Comparison of ENCODE assay signal across 16 mouse cellular contexts in the genomic region with DNA sequence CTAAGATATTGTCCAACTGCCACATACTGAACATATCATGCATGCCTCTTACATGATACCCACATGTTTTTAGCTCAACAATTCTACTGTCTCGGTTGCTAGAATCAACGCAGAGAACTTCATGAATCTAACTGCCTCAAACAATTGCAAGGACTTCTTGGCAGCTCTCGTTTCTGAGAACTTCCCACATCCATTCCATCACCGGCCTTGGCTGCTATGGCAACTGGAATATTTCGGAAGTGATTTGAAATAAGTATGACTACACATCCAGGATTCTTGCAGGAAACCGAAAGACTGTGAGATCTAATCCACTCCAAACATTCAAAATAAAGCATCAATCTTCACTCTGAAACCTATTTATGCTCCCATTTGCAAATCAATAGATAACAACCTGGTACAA. TPM values are rescaled to one million over a fixed set of nuclear protein-coding genes. Genes with fewer than 3 reads are reported as not detected.
DNase-seq lines count a peak whose midpoint lies in the region; ATAC-seq lines count a peak whose summit lies in the region.
"Had no signal": no experiment of that assay in that cellular context is flagged by ENCODE, and none has a peak within 500 bp of the region (broad histone marks: within the 10 kb centered on the region; RNA-seq: fewer than 3 reads in every experiment).

No protein-coding gene starts in this region.

- no peak overlapping the region for H3K27ac ChIP-seq in hindbrain, embryonic 11.5 days (ENCODE audit: low read depth, low read length)
- H3K27ac ChIP-seq: embryonic facial prominence, embryonic 12.5 days; hindbrain, embryonic 14.5 days; intestine, embryonic 15.5 days; liver, embryonic 15.5 days had no signal

- no peaks in the 10 kb centered on the region for H3K4me1 ChIP-seq in hindbrain, embryonic 11.5 days (replicated peaks; ENCODE audit: control insufficient read depth, insufficient read depth, low read length)
- H3K4me1 ChIP-seq: embryonic facial prominence, embryonic 12.5 days; intestine, embryonic 15.5 days; liver, embryonic 15.5 days had no signal

- H3K36me3 ChIP-seq in hindbrain, embryonic 11.5 days (ENCODE audit: control insufficient read depth, insufficient read depth, low read length) = no peaks in the 10 kb centered on the region
- H3K36me3 ChIP-seq: embryonic facial prominence, embryonic 12.5 days; intestine, embryonic 15.5 days; liver, embryonic 15.5 days had no signal

- no peak overlapping the region for H3K4me3 ChIP-seq in hindbrain, embryonic 11.5 days (ENCODE audit: low read depth, low read length)
- H3K4me3 ChIP-seq: embryonic facial prominence, embryonic 12.5 days; intestine, embryonic 15.5 days; liver, embryonic 15.5 days had no signal

- H3K9me3 ChIP-seq in hindbrain, embryonic 11.5 days (ENCODE audit: control insufficient read depth, low read length) = no peaks in the 10 kb centered on the region
- H3K9me3 ChIP-seq: embryonic facial prominence, embryonic 12.5 days; intestine, embryonic 15.5 days; liver, embryonic 15.5 days had no signal

- H3K27me3 ChIP-seq in hindbrain, embryonic 11.5 days (ENCODE audit: control insufficient read depth, insufficient read depth, low read length) = no peaks in the 10 kb centered on the region
- H3K27me3 ChIP-seq: embryonic facial prominence, embryonic 12.5 days; intestine, embryonic 15.5 days; liver, embryonic 15.5 days had no signal

- ATAC-seq in hindbrain, embryonic 11.5 days (ENCODE audit: low FRiP score) = no peak
- ATAC-seq in megakaryocyte-erythroid progenitor cell, adult 5-6 weeks (replicated peaks; ENCODE audit: low FRiP score, low TSS enrichment, poor library complexity, severe bottlenecking) = no peak
- ATAC-seq: intestine, embryonic 15.5 days had no signal

- no peak overlapping the region for H3K9ac ChIP-seq in hindbrain, embryonic 11.5 days (ENCODE audit: low read depth, low read length)
- H3K9ac ChIP-seq: embryonic facial prominence, embryonic 12.5 days; hindbrain, embryonic 14.5 days; intestine, embryonic 15.5 days; liver, embryonic 15.5 days had no signal

- intact Hi-C loops in left cerebral cortex, postnatal 4 days (cut with DNase I) = no loop called here

- no peak overlapping the region for H3K4me2 ChIP-seq in hindbrain, embryonic 11.5 days (replicated peaks; ENCODE audit: low read depth, low read length)
- H3K4me2 ChIP-seq: embryonic facial prominence, embryonic 12.5 days; heart, embryonic 11.5 days; hindbrain, embryonic 14.5 days; intestine, embryonic 15.5 days; liver, embryonic 15.5 days had no signal

- peak; percentile 12 to 39 for DNase-seq in adrenal gland, postnatal 36 days
- no peak for DNase-seq in adrenal gland, postnatal 25 days
- peak; percentile 51 for DNase-seq in left cerebral cortex, adult 11 months (ENCODE audit: low spot score)
- no peak for DNase-seq in left cerebral cortex, postnatal 4 days
- peak; percentile 49 to 77 for DNase-seq in frontal cortex, postnatal 36 days (ENCODE audit: low spot score in 2 of 2)
- DNase-seq in right cerebral cortex, postnatal 14 days = peak; percentile 25
- DNase-seq in hindbrain, embryonic 11.5 days (ENCODE audit: low spot score) = no peak
- DNase-seq: cerebellum, adult 11-12 months; heart, postnatal 14 days had no signal

- 89% methylated on average over 6 of the region's 6 CpGs for WGBS in hindbrain, embryonic 11.5 days

RNA-seq across cellular contexts. Expression of gene Rgs7, which starts 50.3 kb away (rescaled TPM):
- 10 to 100 TPM; 10.5 to 12.1 TPM for total RNA-seq in adrenal gland, postnatal 36 days (2021)
- 11.2 and 12.1 TPM in 2 replicates for total RNA-seq in adrenal gland, postnatal 25 days (2021)
- total RNA-seq in left cerebral cortex, postnatal 4 days (2021) = 10 to 100 TPM; 69.1 to 70.0 TPM
- 7.5 and 9.4 TPM in 2 replicates for polyA plus RNA-seq in hindbrain, embryonic 11.5 days (2014; fragmentation: Nextera tagmentation; extraction: Ambion mirVana)
- not detected in 2 replicates for total RNA-seq in megakaryocyte-erythroid progenitor cell, adult 5-6 weeks (2014; fragmentation: Nextera tagmentation)
- total RNA-seq in megakaryocyte-erythroid progenitor cell, adult 5-6 weeks (2017) = not detected in 2 replicates
- polyA plus RNA-seq: liver, embryonic 15.5 days; thymus, postnatal 0 days had no signal

Comparison
In these comparisons a context has a peak if more than half of its experiments do, and no peak if none do; other contexts are left out.
1. DNase-seq: peak in adrenal gland, postnatal 36 days (2 of 2), left cerebral cortex, adult 11 months (single experiment), frontal cortex, postnatal 36 days (2 of 2) and right cerebral cortex, postnatal 14 days (single experiment); none in adrenal gland, postnatal 25 days (single experiment), left cerebral cortex, postnatal 4 days (single experiment) and hindbrain, embryonic 11.5 days (single experiment).
2. RNA of gene Rgs7, which starts 50.3 kb away (total RNA-seq): 69.1 to 70.0 TPM in left cerebral cortex, postnatal 4 days, 11.2 to 12.1 TPM in adrenal gland, postnatal 25 days and 10.5 to 12.1 TPM in adrenal gland, postnatal 36 days; not detected in megakaryocyte-erythroid progenitor cell, adult 5-6 weeks; every median in the first group is over 10 times any median in the second.